Mouse (Mus musculus): Measurements from ENCODE around the gene Fgfr2. TPM values are rescaled to one million over a fixed set of nuclear protein-coding genes. Genes with fewer than 3 reads are reported as not detected.

Gene Fgfr2
- polyA plus RNA-seq, 1 experiment from 2014 or later, result 123 TPM

GRCm38 (mm10) chr7:133133552-133133951 is 10.4 kb upstream of the Fgfr2 start:
- H3K4me2 ChIP-seq (replicated peaks), result no peak overlapping the region
- H3K9me3 ChIP-seq, result peaks cover 7% of the 10 kb centered on the region; the same call in 1 of the 2 replicates
- WGBS, result 77% methylated on average over 5 of the region's 5 CpGs
- no peak overlapping the region for H3K9ac ChIP-seq
- H3K36me3 ChIP-seq, result no peaks in the 10 kb centered on the region
- no peak overlapping the region for H3K27ac ChIP-seq
- H3K27me3 ChIP-seq, result no peaks in the 10 kb centered on the region
- H3K4me3 ChIP-seq, result no peak overlapping the region
- no peak for ATAC-seq (ENCODE audit: low FRiP score, low read depth)
- H3K4me1 ChIP-seq, result no peaks in the 10 kb centered on the region

GRCm38 (mm10) chr7:133132702-133133101 is 9.6 kb upstream of the Fgfr2 start:
- H3K36me3 ChIP-seq, result no peaks in the 10 kb centered on the region
- peaks cover 7% of the 10 kb centered on the region; the same call in 1 of the 2 replicates for H3K9me3 ChIP-seq
- no peaks in the 10 kb centered on the region for H3K4me1 ChIP-seq
- no peak overlapping the region for H3K27ac ChIP-seq
- WGBS, result 96% methylated on average over 5 of the region's 5 CpGs
- H3K4me2 ChIP-seq (replicated peaks), result no peak overlapping the region
- ATAC-seq (ENCODE audit: low FRiP score, low read depth), result no peak
- no peak overlapping the region for H3K9ac ChIP-seq
- H3K4me3 ChIP-seq, result no peak overlapping the region
- no peaks in the 10 kb centered on the region for H3K27me3 ChIP-seq

GRCm38 (mm10) chr7:133124701-133125485 is 1.7 kb upstream of the Fgfr2 start:
- Histone ChIP-seq H3K4me2 (replicated peaks) (peak overlapping the region; percentile 94), H3K27ac (no peak overlapping the region; the same call in 1 of the 2 replicates), H3K9me3 (0 out of 2 replicates have a peak, but pooled peaks cover 4% of the 10 kb centered on the region), H3K27me3 (peaks cover 27% of the 10 kb centered on the region), H3K9ac (peak overlapping the region; percentile 96), H3K4me1 (peaks cover 21% of the 10 kb centered on the region), H3K36me3 (no peaks in the 10 kb centered on the region), H3K4me3 (peak overlapping the region; percentile 94)
- 4% methylated on average over 34 of the region's 34 CpGs for WGBS
- ATAC-seq (ENCODE audit: low FRiP score, low read depth), result no peak

- Histone ChIP-seq H3K36me3 (no peaks in the 10 kb centered on the region), H3K4me2 (replicated peaks) (peak within 1 kb of the TSS; percentile 94), H3K4me3 (peak within 1 kb of the TSS; percentile 94), H3K27ac (peak within 1 kb of the TSS; percentile 95), H3K27me3 (peaks cover 27% of the 10 kb centered on the region), H3K9ac (peak within 1 kb of the TSS; percentile 96), H3K9me3 (0 out of 2 replicates have a peak, but pooled peaks cover 3% of the 10 kb centered on the region), H3K4me1 (peaks cover 28% of the 10 kb centered on the region)
- WGBS, result under 1% methylated on average over 59 of the region's 59 CpGs
- peak; percentile 80 for ATAC-seq (ENCODE audit: low FRiP score, low read depth)
These were observed 1.0 kb upstream of the Fgfr2 start, which contains the start of gene Ctbp2 for GRCm38 (mm10) chr7:133123999-133124700. Gene Ctbp2 (minus strand): TSS chr7:133124354.

GRCm38 (mm10) chr7:133122379-133123243 is 539 bp downstream of the Fgfr2 start:
- WGBS, result under 1% methylated on average over 67 of the region's 102 CpGs
- Histone ChIP-seq H3K4me3 (peak overlapping the region; percentile 94), H3K27ac (peak overlapping the region; percentile 95), H3K4me1 (peaks cover 43% of the 10 kb centered on the region), H3K9ac (peak overlapping the region; percentile 96), H3K27me3 (peaks cover 27% of the 10 kb centered on the region), H3K4me2 (replicated peaks) (peak overlapping the region; percentile 94), H3K9me3 (no peaks in the 10 kb centered on the region), H3K36me3 (no peaks in the 10 kb centered on the region)
- ATAC-seq (ENCODE audit: low FRiP score, low read depth), result peak; percentile 30

GRCm38 (mm10) chr7:133121661-133122378 is 1.3 kb downstream of the Fgfr2 start:
- Histone ChIP-seq H3K4me3 (peak overlapping the region; percentile 94), H3K27me3 (peaks cover 21% of the 10 kb centered on the region), H3K4me1 (peaks cover 51% of the 10 kb centered on the region), H3K4me2 (replicated peaks) (peak overlapping the region; percentile 94), H3K9ac (peak overlapping the region; percentile 96), H3K27ac (peak overlapping the region; percentile 95), H3K9me3 (no peaks in the 10 kb centered on the region), H3K36me3 (no peaks in the 10 kb centered on the region)
- under 1% methylated on average over 76 of the region's 94 CpGs for WGBS
- peak; percentile 4; the same call in 1 of the 2 replicates for ATAC-seq (ENCODE audit: low FRiP score, low read depth)

GRCm38 (mm10) chr7:133121080-133121607 is 2.0 kb downstream of the Fgfr2 start:
- H3K27ac ChIP-seq, result peak overlapping the region; percentile 95
- ATAC-seq (ENCODE audit: low FRiP score, low read depth), result no peak
- no peaks in the 10 kb centered on the region for H3K36me3 ChIP-seq
- under 1% methylated on average over 14 of the region's 14 CpGs for WGBS
- H3K4me3 ChIP-seq, result peak overlapping the region; percentile 94
- peak overlapping the region; percentile 94 for H3K4me2 ChIP-seq (replicated peaks)
- H3K9me3 ChIP-seq, result no peaks in the 10 kb centered on the region
- peak overlapping the region; percentile 96 for H3K9ac ChIP-seq
- peaks cover 58% of the 10 kb centered on the region for H3K4me1 ChIP-seq
- H3K27me3 ChIP-seq, result peaks cover 15% of the 10 kb centered on the region

GRCm38 (mm10) chr7:133120221-133120751 is 2.9 kb downstream of the Fgfr2 start:
- H3K9ac ChIP-seq, result no peak overlapping the region
- 5% methylated on average over 15 of the region's 15 CpGs for whole genome bisulfite sequencing
- H3K36me3 ChIP-seq, result no peaks in the 10 kb centered on the region
- H3K27me3 ChIP-seq, result peaks cover 6% of the 10 kb centered on the region; the same call in 1 of the 2 replicates
- H3K27ac ChIP-seq, result no peak overlapping the region
- no peak for ATAC-seq (ENCODE audit: low FRiP score, low read depth)
- H3K9me3 ChIP-seq, result no peaks in the 10 kb centered on the region
- peak overlapping the region; percentile 94 for H3K4me3 ChIP-seq
- H3K4me1 ChIP-seq, result peaks cover 64% of the 10 kb centered on the region
- H3K4me2 ChIP-seq (replicated peaks), result peak overlapping the region; percentile 94

GRCm38 (mm10) chr7:133117815-133118214 is 5.3 kb downstream of the Fgfr2 start:
- H3K4me1 ChIP-seq, result peaks cover 81% of the 10 kb centered on the region
- H3K36me3 ChIP-seq, result no peaks in the 10 kb centered on the region
- no peak overlapping the region for H3K9ac ChIP-seq
- no peaks in the 10 kb centered on the region for H3K9me3 ChIP-seq
- no peaks in the 10 kb centered on the region for H3K27me3 ChIP-seq
- H3K4me2 ChIP-seq (replicated peaks), result peak overlapping the region; percentile 19; the same call in 1 of the 2 replicates
- no peak for ATAC-seq (ENCODE audit: low FRiP score, low read depth)
- 46% methylated on average over 2 of the region's 2 CpGs for WGBS
- no peak overlapping the region for H3K4me3 ChIP-seq
- H3K27ac ChIP-seq, result no peak overlapping the region

- Histone ChIP-seq H3K4me2 (replicated peaks) (peak overlapping the region; percentile 59; the same call in 1 of the 2 replicates), H3K9me3 (no peaks in the 10 kb centered on the region), H3K27me3 (no peaks in the 10 kb centered on the region), H3K4me3 (no peak overlapping the region), H3K36me3 (no peaks in the 10 kb centered on the region), H3K4me1 (peaks cover 93% of the 10 kb centered on the region), H3K9ac (no peak overlapping the region), H3K27ac (no peak overlapping the region)
- no peak for ATAC-seq (ENCODE audit: low FRiP score, low read depth)
These were observed 6.6 kb downstream of the Fgfr2 start for GRCm38 (mm10) chr7:133116542-133116941.
